Mouse (Mus musculus) right cerebral cortex, adult 2 months (tissue): ENCODE results near the gene Ano2.

ENCODE experiments used
- DNase-seq, 2 experiments: peaks; one replicate each; pipeline ENCODE4 v3.0.0; 2021 to 2022; ENCODE audit warnings: low spot score in 2 of 2

Ano2 gene

DNA sequence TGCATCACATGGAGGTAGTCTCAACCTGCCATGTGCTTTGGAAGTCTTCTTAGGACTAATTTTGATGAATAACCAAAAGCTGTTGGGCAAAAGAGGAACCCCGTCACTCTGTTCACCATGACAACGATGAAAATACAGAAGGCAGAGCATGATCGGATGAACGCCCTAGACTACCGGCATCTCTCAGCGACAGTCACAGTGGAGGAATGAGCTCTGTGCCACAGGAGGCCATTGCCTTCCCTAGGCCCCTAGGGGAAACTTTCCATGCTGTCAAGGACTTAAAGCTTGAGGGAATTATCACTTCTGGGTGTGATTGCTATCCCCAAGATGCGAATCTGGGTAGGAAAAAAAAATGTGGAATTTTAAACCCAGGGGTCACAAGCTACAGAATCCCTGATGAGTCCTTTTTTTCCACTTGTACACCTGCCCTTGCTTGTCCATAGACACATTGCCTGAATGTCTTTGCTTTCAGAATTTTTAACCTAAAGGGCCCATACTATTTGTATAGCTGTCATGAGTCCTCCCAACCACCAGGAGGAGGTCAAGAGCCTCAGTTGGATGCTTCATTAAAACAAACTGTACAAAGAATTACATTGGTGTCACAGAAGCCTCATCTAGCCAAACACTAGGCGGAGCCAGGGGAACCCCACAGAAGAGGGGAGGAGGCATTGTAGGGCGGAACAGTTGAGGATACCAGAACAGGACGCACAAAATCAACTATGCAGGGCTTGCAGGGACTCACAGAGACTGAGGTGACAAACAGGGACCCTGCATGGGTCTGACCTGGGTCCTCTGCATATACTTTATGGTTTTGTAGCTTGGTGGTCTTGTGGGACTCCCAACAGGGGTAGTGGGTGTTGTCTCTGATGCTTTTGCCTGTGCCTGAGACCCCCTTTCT lies 53.2 kb downstream of the Ano2 start:
- DNase-seq, result no peak

DNA sequence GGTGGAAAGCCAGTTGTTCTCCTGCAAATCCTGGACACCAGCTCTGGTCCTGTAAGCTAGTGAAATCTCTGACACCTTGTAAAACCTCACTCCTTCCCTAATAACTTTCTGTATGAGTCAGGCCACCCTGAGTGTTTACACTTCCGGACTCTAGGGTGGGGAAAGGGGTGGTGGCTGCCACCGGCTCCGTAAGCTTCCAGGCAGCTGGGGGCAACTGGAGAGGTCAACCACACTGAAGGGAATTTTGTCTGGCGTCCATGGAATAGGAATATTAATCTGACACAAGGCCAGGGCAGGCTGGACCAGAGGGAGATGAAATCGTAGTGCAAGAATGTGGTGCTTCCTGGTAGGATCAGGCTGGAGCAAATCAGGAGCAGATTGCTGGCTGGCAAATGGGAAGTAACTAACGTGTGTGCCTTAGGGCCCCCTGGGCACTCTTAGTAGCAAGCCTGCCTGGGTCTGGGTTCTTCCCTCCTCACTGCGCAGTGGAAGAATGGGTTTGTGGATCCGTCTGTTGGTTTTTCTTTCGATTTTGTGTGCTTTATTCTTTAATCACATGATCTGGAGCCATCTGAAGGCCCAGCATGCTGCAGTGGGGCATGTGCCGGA lies 57.2 kb downstream of the Ano2 start:
- DNase-seq, result no peak

GRCm38 (mm10) chr6:125748646-125749045 lies 58.4 kb downstream of the Ano2 start:
- no peak for DNase-seq

- DNase-seq, result no peak
Measured at GRCm38 (mm10) chr6:125762851-125763519, 72.8 kb downstream of the Ano2 start.

GRCm38 (mm10) chr6:125773256-125773655 lies 83.0 kb downstream of the Ano2 start:
- DNase-seq, result no peak

GRCm38 (mm10) chr6:125776291-125776690 lies 86.1 kb downstream of the Ano2 start:
- peak in 1 of 2 experiments; percentile 26 for DNase-seq

GRCm38 (mm10) chr6:125802954-125803353 lies 112.7 kb downstream of the Ano2 start:
- DNase-seq, result no peak

- DNase-seq, result no peak
Measured at GRCm38 (mm10) chr6:125803364-125804011, 113.3 kb downstream of the Ano2 start.

GRCm38 (mm10) chr6:125808996-125809649 lies 118.9 kb downstream of the Ano2 start:
- DNase-seq, result no peak

DNA sequence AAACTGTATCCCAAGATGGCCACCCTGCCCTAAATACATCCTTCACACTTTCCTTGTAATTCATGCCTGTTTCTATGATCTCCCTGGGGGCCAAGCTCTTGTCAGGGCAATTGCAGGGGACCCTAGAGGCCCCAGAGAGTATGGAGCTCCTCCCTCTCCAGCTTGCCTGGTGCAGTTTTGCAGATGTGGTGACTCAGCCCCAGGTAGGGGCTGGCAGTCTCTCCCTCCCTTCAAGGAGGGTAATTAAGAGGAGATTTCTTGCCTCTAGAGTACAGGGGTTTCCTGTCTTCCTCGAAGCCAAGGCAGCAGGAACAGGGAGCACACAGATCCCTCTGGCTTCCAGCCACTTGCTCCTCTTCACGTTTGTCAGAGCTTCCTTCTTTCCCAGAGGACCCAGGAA lies 121.2 kb downstream of the Ano2 start:
- no peak for DNase-seq

GRCm38 (mm10) chr6:125838121-125838520 lies 147.9 kb downstream of the Ano2 start:
- no peak for DNase-seq

- no peak for DNase-seq
Measured at GRCm38 (mm10) chr6:125841284-125841683, 151.1 kb downstream of the Ano2 start.

GRCm38 (mm10) chr6:125851196-125851595 lies 161.0 kb downstream of the Ano2 start:
- DNase-seq, result peak; percentile 8 to 13

- peak in 1 of 2 experiments; percentile 17 for DNase-seq
Measured at GRCm38 (mm10) chr6:125858294-125858693, 168.1 kb downstream of the Ano2 start.

DNA sequence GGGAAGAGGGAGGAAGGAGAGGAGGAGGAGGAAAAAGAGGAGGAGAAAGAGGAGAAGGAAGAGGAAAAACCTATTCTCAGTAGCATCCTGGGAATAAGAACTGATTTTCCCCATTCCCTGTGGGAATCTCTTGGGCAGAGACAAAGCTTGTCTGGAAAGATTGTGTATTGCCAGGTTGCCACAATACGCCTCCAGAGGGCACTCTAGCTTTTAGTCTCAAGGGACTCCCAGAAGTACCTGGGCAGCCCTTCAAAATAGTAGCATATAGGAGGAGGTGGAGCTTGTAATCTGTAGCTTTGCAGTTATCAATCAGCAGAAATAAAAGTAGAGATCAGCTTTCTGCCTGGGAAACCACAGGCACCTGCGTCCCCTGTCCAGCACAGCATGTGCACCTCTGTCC lies 178.3 kb downstream of the Ano2 start:
- DNase-seq, result peak; percentile 14 to 46

GRCm38 (mm10) chr6:125871482-125871881 lies 181.3 kb downstream of the Ano2 start:
- DNase-seq, result peak; percentile 26 to 38

DNA sequence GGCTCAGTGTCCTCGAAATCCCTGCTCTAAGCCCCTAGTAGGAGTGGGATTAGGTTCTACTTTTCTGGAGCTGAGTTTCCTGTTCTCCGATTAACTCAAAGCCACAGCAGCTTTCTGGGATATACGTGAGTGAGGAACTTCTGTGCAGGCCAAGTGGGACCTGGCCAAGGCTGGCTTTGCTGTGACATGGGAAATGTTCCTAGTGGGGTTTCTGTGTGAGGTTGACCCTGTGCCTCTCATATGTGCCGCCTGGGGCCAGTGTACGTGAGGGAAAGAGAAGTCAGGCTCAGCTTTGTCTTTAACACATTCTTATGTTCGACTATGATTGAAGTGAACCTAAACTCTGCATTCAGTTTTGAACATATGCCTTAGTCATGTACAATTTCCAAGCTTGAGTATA lies 184.5 kb downstream of the Ano2 start:
- DNase-seq, result no peak

DNA sequence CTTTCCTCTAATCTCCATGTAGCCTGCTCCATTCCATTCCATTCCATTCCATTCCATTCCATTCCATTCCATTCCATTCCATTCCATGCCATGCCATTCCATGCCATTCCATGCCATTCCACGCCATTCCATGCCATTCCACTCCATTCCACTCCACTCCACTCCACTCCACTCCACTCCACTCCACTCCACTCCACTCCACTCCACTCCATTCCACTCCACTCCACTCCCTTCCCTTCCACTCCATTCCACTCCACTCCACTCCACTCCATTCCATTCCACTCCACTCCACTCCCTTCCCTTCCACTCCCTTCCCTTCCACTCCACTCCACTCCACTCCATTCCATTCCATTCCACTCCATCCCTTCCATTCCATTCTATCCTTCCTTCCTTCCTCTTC lies 186.7 kb downstream of the Ano2 start:
- DNase-seq, result no peak

- no peak for DNase-seq
Measured at GRCm38 (mm10) chr6:125878671-125879070, 188.5 kb downstream of the Ano2 start.

DNA sequence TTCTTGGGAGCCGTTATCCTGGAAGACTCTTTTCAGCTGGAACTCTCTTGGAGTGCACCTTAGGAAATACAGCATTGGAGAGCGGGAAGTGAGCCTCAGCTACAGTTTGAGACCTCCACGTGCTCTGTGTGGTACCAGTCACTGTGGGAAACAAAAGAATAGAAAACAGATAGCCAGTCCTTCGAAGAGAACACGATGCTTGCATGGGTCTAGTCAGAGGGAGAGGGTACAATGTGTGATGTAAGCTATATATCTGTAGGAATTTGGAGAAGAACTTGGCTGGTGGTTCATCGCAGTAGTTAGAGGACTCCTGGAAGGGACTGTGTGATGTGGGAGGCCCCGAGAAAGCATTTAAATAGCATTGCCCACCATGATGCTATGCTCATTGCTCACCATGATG lies 189.1 kb downstream of the Ano2 start:
- DNase-seq, result no peak

DNA sequence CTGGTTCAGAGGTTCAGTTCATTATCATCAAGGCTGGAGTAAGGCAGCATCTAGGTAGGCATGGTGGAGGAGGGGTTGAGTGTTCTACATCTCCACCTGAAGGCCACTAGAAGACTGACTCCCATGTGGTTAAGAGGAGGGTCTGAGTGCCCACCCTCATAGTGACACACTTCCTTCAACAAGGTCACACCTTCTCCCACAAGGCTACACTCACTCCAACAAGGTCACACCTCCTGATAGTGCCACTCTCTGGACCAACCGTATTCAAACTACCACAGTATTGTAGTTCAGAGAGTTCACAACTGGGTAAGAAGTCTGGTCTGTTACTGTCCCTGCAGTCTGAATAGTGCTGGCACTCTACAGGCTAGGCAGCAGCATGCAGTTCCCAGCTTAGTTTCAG lies 198.4 kb downstream of the Ano2 start:
- DNase-seq, result no peak

DNA sequence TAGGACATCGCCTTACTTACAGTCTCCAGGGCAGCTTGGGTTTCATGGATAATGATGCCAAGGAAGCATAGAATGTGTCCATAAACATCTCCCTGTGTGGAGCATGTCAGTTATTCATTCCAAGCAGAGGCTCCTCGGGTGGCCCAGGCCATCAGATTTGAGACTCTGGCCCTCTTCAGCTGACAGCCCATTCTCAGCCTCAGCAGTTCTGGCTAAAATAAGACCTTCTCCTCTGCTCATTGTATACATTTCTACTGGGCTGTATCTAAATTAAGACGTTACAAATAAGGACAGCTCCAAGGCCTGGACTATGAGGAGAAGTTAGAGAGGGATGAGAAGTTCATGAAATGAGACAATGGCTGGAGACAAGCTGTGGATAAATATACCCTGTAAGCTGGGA lies 204.1 kb downstream of the Ano2 start:
- DNase-seq, result no peak
